Mouse (Mus musculus): ENCODE data around the gene Klf4. TPM values are rescaled to one million over a fixed set of nuclear protein-coding genes. Genes with fewer than 3 reads are reported as not detected.

Klf4 gene
- polyA plus RNA-seq, 2 experiments = 31.3 to 57.1 TPM

DNA sequence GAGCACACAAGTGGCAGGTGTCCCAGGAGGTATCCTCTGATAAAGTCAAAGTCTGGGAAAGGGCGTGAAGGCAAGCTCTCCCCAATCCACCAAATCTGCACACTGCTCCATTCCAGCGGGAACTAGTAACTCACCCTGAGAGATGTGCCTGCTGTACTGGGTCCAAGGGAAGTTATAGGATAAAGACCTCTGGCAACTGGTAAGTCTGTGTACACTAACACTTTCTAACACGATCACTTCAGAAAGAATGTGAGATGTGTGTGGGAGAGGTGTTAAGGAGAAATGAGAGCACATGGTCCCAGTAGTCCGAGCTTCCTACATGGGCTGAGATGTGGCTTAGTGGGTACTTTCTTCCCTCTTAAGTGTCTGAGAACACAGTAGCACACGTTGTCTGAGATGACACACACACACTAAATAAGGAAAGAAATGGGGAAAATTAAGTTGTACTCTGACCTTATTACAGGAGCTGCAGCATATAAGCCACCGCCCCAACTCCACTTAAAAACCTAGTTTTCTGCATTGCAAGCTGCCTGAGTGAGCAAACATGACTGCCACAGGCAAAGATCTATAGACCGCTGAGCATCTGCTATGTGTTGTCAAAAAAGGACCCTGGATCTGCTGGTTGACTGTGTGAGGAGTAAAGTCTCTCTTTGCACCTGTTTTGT lies 18.5 kb downstream of the Klf4 start:
- no peaks in the 10 kb centered on the region for H3K36me3 ChIP-seq (ENCODE audit: control insufficient read depth, insufficient read depth, low read length)
- H3K27me3 ChIP-seq (ENCODE audit: control insufficient read depth, insufficient read depth, low read length) = no peaks in the 10 kb centered on the region
- DNase-seq (ENCODE audit: low spot score) (no peak), ATAC-seq (ENCODE audit: low FRiP score, low read depth) (no peak)
- WGBS = 83% methylated on average over 7 of the region's 7 CpGs
- peak overlapping the region; percentile 74; the same call in 1 of the 2 replicates for H3K9ac ChIP-seq (ENCODE audit: low read depth, low read length, severe bottlenecking)
- H3K27ac ChIP-seq (replicated peaks; ENCODE audit: low read depth, low read length) = no peak overlapping the region
- H3K9me3 ChIP-seq (ENCODE audit: control insufficient read depth, low read length) = no peaks in the 10 kb centered on the region
- TF ChIP-seq POLR2A (IDR thresholded peaks at IDR 0.05; ENCODE audit: borderline replicate concordance, extremely low read depth, insufficient read depth, insufficient read length) = no peak
- H3K4me2 ChIP-seq (replicated peaks; ENCODE audit: low read depth, low read length, severe bottlenecking) = peak overlapping the region; percentile 64; the same call in 1 of the 2 replicates
- H3K4me1 ChIP-seq (ENCODE audit: control insufficient read depth, insufficient read depth, low read length) = peaks cover 14% of the 10 kb centered on the region
- H3K4me3 ChIP-seq (replicated peaks; ENCODE audit: low read length) = no peak overlapping the region; the same call in 1 of the 2 replicates

DNA sequence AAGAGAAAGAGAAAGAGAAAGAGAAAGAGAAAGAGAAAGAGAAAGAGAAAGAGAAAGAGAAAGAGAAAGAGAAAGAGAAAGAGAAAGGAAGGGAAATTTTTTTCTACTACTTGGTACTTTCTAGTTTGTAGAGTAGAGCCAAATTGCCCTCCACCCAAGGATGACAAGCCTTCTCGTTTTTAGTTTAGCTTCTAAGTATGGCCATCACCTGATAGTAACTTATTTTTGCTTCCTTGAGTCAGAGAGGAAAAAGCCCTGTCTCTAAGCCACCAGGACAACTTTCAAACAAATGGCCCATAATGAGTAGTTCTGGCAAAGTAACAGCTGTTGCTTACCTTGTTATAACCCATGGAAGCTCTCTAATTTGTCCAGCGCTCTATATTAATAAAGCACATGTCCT lies 20.9 kb downstream of the Klf4 start:
- no peak overlapping the region for H3K4me3 ChIP-seq (replicated peaks; ENCODE audit: low read length)
- DNase-seq (ENCODE audit: low spot score) (no peak), ATAC-seq (ENCODE audit: low FRiP score, low read depth) (no peak)
- H3K27ac ChIP-seq (replicated peaks; ENCODE audit: low read depth, low read length) = no peak overlapping the region
- TF ChIP-seq POLR2A (IDR thresholded peaks at IDR 0.05; ENCODE audit: borderline replicate concordance, extremely low read depth, insufficient read depth, insufficient read length) = no peak
- no peaks in the 10 kb centered on the region for H3K36me3 ChIP-seq (ENCODE audit: control insufficient read depth, insufficient read depth, low read length)
- H3K9me3 ChIP-seq (ENCODE audit: control insufficient read depth, low read length) = no peaks in the 10 kb centered on the region
- 77% methylated on average over 2 of the region's 2 CpGs for WGBS
- H3K9ac ChIP-seq (ENCODE audit: low read depth, low read length, severe bottlenecking) = no peak overlapping the region
- H3K4me2 ChIP-seq (replicated peaks; ENCODE audit: low read depth, low read length, severe bottlenecking) = no peak overlapping the region
- no peaks in the 10 kb centered on the region for H3K27me3 ChIP-seq (ENCODE audit: control insufficient read depth, insufficient read depth, low read length)
- H3K4me1 ChIP-seq (ENCODE audit: control insufficient read depth, insufficient read depth, low read length) = peaks cover 14% of the 10 kb centered on the region

DNA sequence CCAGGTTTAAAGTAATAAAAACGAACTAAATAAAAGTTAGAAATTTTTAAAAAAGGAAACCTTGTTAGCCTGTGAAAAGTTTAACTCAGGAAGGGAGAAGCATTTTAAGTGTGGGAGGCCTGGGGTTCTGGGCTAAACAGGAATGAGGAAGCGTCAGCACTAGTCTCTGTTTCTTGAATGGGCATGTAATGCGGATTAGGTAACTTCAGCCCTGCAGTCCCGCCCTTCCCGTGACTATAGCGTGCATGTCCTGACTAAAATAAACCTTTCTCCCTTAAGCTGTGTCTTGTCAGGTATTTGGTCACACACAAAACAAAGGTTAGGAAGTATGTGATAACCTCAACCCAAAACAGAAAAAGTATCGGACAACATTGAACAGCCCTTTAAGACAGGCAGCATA lies 23.6 kb downstream of the Klf4 start:
- TF ChIP-seq POLR2A (IDR thresholded peaks at IDR 0.05; ENCODE audit: borderline replicate concordance, extremely low read depth, insufficient read depth, insufficient read length) = no peak
- no peak overlapping the region for H3K27ac ChIP-seq (replicated peaks; ENCODE audit: low read depth, low read length)
- no peaks in the 10 kb centered on the region for H3K9me3 ChIP-seq (ENCODE audit: control insufficient read depth, low read length)
- H3K4me2 ChIP-seq (replicated peaks; ENCODE audit: low read depth, low read length, severe bottlenecking) = no peak overlapping the region
- no peaks in the 10 kb centered on the region for H3K4me1 ChIP-seq (ENCODE audit: control insufficient read depth, insufficient read depth, low read length)
- no peaks in the 10 kb centered on the region for H3K27me3 ChIP-seq (ENCODE audit: control insufficient read depth, insufficient read depth, low read length)
- no peak overlapping the region for H3K4me3 ChIP-seq (replicated peaks; ENCODE audit: low read length)
- WGBS = 91% methylated on average over 7 of the region's 7 CpGs
- DNase-seq (ENCODE audit: low spot score) (no peak), ATAC-seq (ENCODE audit: low FRiP score, low read depth) (no peak)
- no peaks in the 10 kb centered on the region for H3K36me3 ChIP-seq (ENCODE audit: control insufficient read depth, insufficient read depth, low read length)
- no peak overlapping the region for H3K9ac ChIP-seq (ENCODE audit: low read depth, low read length, severe bottlenecking)

DNA sequence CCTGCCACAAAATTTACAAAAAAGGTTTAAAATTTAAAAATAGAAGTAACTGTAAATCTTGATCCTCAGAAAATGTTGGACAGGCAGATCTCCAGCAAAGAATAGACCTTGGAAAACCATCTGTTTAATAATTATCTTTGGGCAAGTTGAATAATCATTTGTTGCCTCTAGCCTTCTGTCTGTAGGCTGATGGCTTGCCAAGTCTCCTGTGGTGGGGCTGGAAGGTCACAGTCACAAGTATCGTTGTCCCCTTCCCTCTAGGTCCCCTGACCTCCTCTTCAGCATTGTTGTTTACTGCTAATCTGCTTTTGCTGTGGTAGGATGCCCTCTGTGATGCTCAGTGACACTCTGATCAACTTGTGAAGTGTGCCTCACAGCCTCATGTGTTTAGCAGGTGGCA lies 33.6 kb downstream of the Klf4 start:
- H3K4me3 ChIP-seq (replicated peaks; ENCODE audit: low read length) = no peak overlapping the region
- ATAC-seq (ENCODE audit: low FRiP score, low read depth) = no peak
- WGBS = 72% methylated on average over 1 of the region's 1 CpGs

DNA sequence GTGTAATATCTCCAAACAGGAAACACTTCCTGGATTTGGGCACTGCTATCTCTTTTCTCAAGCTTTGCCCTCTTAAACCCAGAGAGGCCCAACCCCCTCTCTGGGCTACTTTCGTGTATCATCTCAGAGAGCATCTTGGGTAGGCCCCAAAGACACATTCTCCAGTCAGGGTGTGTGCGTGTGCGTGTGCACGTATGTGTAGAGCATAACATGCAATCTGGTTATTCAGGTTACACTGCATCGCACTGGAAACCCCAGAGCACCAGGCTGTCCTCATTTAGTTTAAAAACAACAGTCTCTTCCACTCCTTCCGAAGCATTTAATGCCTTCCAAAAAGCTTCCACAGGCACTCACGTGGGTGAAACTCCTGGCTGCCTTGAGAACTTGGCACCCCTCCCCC lies 35.9 kb downstream of the Klf4 start:
- no peak overlapping the region for H3K4me2 ChIP-seq (replicated peaks; ENCODE audit: low read depth, low read length, severe bottlenecking)
- 77% methylated on average over 7 of the region's 7 CpGs for WGBS
- H3K9ac ChIP-seq (ENCODE audit: low read depth, low read length, severe bottlenecking) = no peak overlapping the region
- no peak for TF ChIP-seq POLR2A (IDR thresholded peaks at IDR 0.05; ENCODE audit: borderline replicate concordance, extremely low read depth, insufficient read depth, insufficient read length)
- H3K27ac ChIP-seq (replicated peaks; ENCODE audit: low read depth, low read length) = no peak overlapping the region
- no peaks in the 10 kb centered on the region for H3K9me3 ChIP-seq (ENCODE audit: control insufficient read depth, low read length)
- no peaks in the 10 kb centered on the region for H3K4me1 ChIP-seq (ENCODE audit: control insufficient read depth, insufficient read depth, low read length)
- no peak for ATAC-seq (ENCODE audit: low FRiP score, low read depth)
- H3K36me3 ChIP-seq (ENCODE audit: control insufficient read depth, insufficient read depth, low read length) = no peaks in the 10 kb centered on the region
- no peak for DNase-seq (ENCODE audit: low spot score)
- no peaks in the 10 kb centered on the region for H3K27me3 ChIP-seq (ENCODE audit: control insufficient read depth, insufficient read depth, low read length)
- H3K4me3 ChIP-seq (replicated peaks; ENCODE audit: low read length) = no peak overlapping the region

More for the DNA sequence above, 33.6 kb downstream of the Klf4 start:
- Histone ChIP-seq H3K36me3 (ENCODE audit: control insufficient read depth, insufficient read depth, low read length) (no peaks in the 10 kb centered on the region), H3K9ac (ENCODE audit: low read depth, low read length, severe bottlenecking) (no peak overlapping the region), H3K4me1 (ENCODE audit: control insufficient read depth, insufficient read depth, low read length) (no peaks in the 10 kb centered on the region), H3K4me2 (replicated peaks; ENCODE audit: low read depth, low read length, severe bottlenecking) (no peak overlapping the region), H3K27me3 (ENCODE audit: control insufficient read depth, insufficient read depth, low read length) (no peaks in the 10 kb centered on the region), H3K9me3 (ENCODE audit: control insufficient read depth, low read length) (no peaks in the 10 kb centered on the region), H3K27ac (replicated peaks; ENCODE audit: low read depth, low read length) (no peak overlapping the region)
- TF ChIP-seq POLR2A (IDR thresholded peaks at IDR 0.05; ENCODE audit: borderline replicate concordance, extremely low read depth, insufficient read depth, insufficient read length) = no peak
- DNase-seq (ENCODE audit: low spot score) = no peak
